Mouse (Mus musculus) neural tube, embryonic 11.5 days (tissue): ENCODE data around the gene Hoxa9. TPM values are rescaled to one million over a fixed set of nuclear protein-coding genes. Genes with fewer than 3 reads are reported as not detected.

Experiments used
- ATAC-seq: fragments of 200-750 bp; cut with Nextera tagmentation; 2 replicates; pipeline ENCODE4 v1.8.0; 2017; ENCODE audit warnings: moderate number of reproducible peaks, mild to moderate bottlenecking, moderate TSS enrichment, moderate library complexity; ENCODE audit not compliant: insufficient read depth, low FRiP score, low TSS enrichment
- DNase-seq: peaks from one replicate; pipeline ENCODE4 v3.0.0-alpha.2; 2015; ENCODE audit warnings: low spot score
- H3K27ac ChIP-seq: fragments of 300-500 bp; sonication (generic); 2 replicates; pipeline ENCODE4 v1.5.1; 2014; ENCODE audit warnings: low read depth, mild to moderate bottlenecking, low read length
- H3K27me3 ChIP-seq: fragments of 300-500 bp; sonication (generic); 2 replicates; pipeline ENCODE4 v1.6.1; 2014; ENCODE audit warnings: mild to moderate bottlenecking, low read length, mixed read lengths; ENCODE audit not compliant: control insufficient read depth, insufficient read depth
- H3K36me3 ChIP-seq: fragments of 300-500 bp; sonication (generic); 2 replicates; pipeline ENCODE4 v1.6.1; 2014; ENCODE audit warnings: mild to moderate bottlenecking, low read length, moderate library complexity, mixed read lengths; ENCODE audit not compliant: control insufficient read depth, insufficient read depth
- H3K4me1 ChIP-seq: fragments of 300-500 bp; sonication (generic); 2 replicates; pipeline ENCODE4 v1.6.1; 2014; ENCODE audit warnings: low read length, mixed read lengths; ENCODE audit not compliant: control insufficient read depth, insufficient read depth
- H3K4me2 ChIP-seq: fragments of 300-500 bp; sonication (generic); 2 replicates; pipeline ENCODE4 v1.6.1; 2014; ENCODE audit warnings: low read depth, mild to moderate bottlenecking, moderate library complexity
- H3K4me3 ChIP-seq: fragments of 300-500 bp; sonication (generic); 2 replicates; pipeline ENCODE4 v1.5.1; 2014; ENCODE audit warnings: low read depth, low read length
- H3K9ac ChIP-seq: fragments of 300-500 bp; sonication (generic); 2 replicates; pipeline ENCODE4 v1.6.1; 2014; ENCODE audit warnings: mild to moderate bottlenecking, low read length
- H3K9me3 ChIP-seq: fragments of 300-500 bp; sonication (generic); 2 replicates; pipeline ENCODE4 v1.6.1; 2016; ENCODE audit warnings: low read length; ENCODE audit not compliant: control insufficient read depth
- WGBS: fragments of 180-500 bp; shearing (Covaris S2); extraction: QIAGEN DNeasy Blood & Tissue Kit; methylation state at CpG from one replicate; pipeline ENCODE4 v1.1.7; 2014; 5-methylcytosine and 5-hydroxymethylcytosine counted together
- polyA plus RNA-seq: library from polyadenylated mRNA; unstranded; fragments of >200 nt; fragmentation: Nextera tagmentation; extraction: Ambion mirVana; gene quantifications from 2 replicates; pipeline ENCODE4 v1.2.1, GENCODE M21; 2014

Hoxa9 gene
- polyA plus RNA-seq, 1 experiment from 2014 or later, result 98.8 TPM

DNA sequence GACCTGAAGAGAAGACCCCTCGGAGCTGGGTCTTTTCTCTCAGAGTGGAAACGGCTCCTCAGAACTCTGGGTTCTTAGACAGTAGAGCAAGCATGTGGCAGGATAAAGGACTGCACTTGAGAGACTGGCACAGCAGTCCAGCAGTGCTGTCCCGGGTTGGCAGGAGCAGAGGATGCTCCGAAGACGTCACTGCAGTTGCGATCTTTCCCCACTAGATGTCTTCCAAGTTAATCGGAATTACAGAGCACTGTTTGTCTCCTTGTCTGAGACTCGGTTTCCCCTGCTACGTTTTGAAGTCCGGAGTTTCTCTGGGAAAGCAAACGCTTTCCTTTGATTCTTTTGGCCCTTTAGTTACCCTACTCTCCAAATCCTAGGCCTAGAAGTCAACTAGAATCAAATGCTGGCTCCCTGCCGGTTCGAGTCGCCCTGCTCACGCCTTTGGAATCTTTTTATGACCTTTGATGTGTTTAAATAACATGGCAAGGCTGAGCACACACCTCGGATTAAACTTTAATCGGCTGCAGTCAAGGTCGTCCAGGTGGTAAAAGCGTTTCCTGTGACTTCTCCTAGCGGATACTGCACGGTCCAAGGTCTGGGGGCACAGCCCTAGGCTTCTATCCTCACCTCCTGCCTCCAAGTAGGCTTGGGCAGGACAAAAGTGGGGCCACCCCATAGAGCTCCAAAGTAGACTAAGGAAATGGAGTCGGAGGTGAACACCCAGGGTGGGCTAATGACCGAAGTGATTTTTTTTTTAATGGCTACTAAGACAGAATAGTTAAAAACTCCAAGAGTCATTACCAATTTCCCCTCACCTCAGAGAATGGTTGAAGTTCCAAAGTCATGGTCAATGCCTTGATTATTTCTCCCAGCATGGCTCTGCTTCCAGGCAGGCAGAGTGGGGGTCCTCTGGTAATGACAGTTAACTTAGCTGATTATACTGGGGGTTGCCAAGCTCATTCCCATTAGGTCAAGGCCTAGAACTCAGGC lies 39.9 kb upstream of the Hoxa9 start:
- DNase-seq, result peak; percentile 72
- Histone ChIP-seq H3K27me3 (peaks cover 96% of the 10 kb centered on the region), H3K9ac (no peak overlapping the region), H3K9me3 (no peaks in the 10 kb centered on the region), H3K4me2 (no peak overlapping the region), H3K27ac (no peak overlapping the region), H3K36me3 (no peaks in the 10 kb centered on the region), H3K4me3 (no peak overlapping the region), H3K4me1 (no peaks in the 10 kb centered on the region)
- ATAC-seq, result no peak
- WGBS, result 2% methylated on average over 23 of the region's 23 CpGs

DNA sequence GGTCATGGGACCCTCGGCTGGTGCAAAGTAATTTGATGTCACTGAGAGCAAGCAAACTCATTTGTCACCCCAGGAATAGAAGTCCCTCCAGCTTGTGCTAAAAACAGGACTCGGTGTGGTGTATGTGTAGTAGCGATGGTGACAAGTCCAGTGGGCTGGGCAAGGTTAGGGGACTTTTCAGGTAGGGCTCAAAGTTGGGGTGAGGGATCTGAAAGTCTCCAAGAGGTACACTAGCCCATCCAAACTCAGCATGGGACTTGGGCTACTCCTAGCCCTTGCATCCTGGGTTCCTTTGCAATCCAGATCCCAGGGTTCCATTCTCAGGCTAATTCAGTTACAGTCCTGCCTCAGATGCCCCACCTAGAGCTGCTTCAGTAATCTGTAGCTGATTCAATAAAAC lies 37.9 kb upstream of the Hoxa9 start:
- H3K4me2 ChIP-seq, result no peak overlapping the region
- DNase-seq (no peak), ATAC-seq (no peak)
- no peaks in the 10 kb centered on the region for H3K4me1 ChIP-seq
- H3K9me3 ChIP-seq, result no peaks in the 10 kb centered on the region
- H3K9ac ChIP-seq, result no peak overlapping the region
- 4% methylated on average over 3 of the region's 3 CpGs for WGBS
- no peak overlapping the region for H3K27ac ChIP-seq
- no peak overlapping the region for H3K4me3 ChIP-seq
- no peaks in the 10 kb centered on the region for H3K36me3 ChIP-seq
- peaks cover 96% of the 10 kb centered on the region for H3K27me3 ChIP-seq

DNA sequence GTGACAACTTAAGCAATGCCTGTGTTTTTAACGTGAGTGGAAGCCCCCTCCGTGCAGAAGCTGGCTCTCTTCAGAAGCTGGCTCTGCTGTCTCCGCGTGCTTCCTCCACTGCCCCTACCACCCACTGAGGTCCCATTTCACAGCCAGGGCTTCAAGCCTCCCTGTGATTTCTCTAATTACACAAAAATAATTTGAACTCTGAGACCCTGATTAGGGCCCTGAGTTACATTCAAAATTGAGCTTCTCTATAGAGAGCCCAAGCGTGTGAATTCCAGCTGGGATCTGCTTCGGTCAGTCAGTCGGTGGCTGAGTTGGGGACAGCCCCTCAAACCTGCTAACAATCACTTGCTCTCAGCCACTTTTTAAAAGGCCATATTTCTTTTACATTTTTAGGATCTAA lies 37.5 kb upstream of the Hoxa9 start:
- Histone ChIP-seq H3K4me2 (no peak overlapping the region), H3K4me3 (no peak overlapping the region), H3K27ac (no peak overlapping the region), H3K9ac (no peak overlapping the region), H3K9me3 (no peaks in the 10 kb centered on the region), H3K27me3 (peaks cover 96% of the 10 kb centered on the region), H3K36me3 (no peaks in the 10 kb centered on the region), H3K4me1 (no peaks in the 10 kb centered on the region)
- under 1% methylated on average over 7 of the region's 7 CpGs for WGBS
- ATAC-seq (no peak), DNase-seq (no peak)

DNA sequence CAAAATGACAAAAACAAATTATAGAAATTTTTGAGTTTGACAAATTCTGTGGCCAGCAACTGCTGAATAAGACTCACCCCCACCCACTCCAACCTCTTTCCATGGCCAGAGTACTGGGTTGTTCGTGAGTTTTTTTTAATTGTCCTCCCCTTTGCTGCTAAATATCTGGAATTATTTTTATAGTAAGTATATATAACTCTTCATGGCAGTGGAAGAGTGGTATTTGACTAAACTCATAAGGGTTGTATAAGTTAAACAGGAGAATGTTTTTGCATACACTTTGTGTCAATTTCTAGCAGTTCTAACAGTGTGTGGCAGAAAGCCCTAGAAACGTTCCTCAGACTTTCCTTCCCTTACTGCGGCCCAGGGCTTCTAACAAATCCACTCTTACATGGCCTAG lies 36.8 kb upstream of the Hoxa9 start:
- Histone ChIP-seq H3K9ac (no peak overlapping the region), H3K4me2 (no peak overlapping the region), H3K36me3 (no peaks in the 10 kb centered on the region), H3K27me3 (peaks cover 96% of the 10 kb centered on the region), H3K27ac (no peak overlapping the region), H3K4me3 (no peak overlapping the region), H3K4me1 (no peaks in the 10 kb centered on the region), H3K9me3 (no peaks in the 10 kb centered on the region)
- 4% methylated on average over 3 of the region's 3 CpGs for WGBS
- DNase-seq, result no peak
- no peak for ATAC-seq

DNA sequence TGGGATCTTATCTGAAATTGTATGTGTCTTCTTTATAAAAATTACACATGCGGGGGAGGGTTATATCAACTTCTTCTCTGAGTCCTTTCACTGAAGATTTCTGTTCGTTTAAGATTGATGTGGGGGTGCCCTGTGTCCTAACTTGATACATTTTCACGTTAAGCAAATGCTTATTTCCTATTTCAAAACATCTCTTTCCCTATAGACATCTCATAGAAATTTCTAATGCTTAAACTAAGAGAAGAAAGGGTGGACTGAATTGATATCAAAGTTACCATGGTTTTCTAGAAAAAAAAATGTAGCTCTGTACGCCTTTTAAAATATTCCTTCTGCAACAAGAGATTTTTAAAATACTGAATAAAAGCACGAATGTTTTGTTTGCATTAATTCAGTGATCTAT lies 36.3 kb upstream of the Hoxa9 start:
- Histone ChIP-seq H3K4me3 (no peak overlapping the region), H3K4me1 (no peaks in the 10 kb centered on the region), H3K4me2 (no peak overlapping the region), H3K9ac (no peak overlapping the region), H3K27me3 (peaks cover 96% of the 10 kb centered on the region), H3K36me3 (no peaks in the 10 kb centered on the region), H3K27ac (no peak overlapping the region), H3K9me3 (no peaks in the 10 kb centered on the region)
- 13% methylated on average over 5 of the region's 5 CpGs for WGBS
- no peak for ATAC-seq
- no peak for DNase-seq

DNA sequence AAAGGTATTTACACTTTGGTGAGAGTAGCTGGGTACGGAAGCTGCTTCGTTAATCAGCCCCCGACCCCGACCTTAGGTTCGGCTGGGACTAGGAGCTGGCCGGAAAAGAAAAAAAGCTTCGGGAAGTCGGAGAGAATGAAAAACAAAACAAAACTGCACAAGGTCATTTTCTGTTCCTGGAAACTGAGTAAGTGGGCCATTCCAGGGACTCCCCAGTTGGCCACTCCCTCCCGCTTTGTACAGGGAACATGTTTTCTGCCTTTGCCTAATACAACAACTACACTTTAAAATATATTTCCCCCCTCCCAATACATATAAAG lies 35.7 kb upstream of the Hoxa9 start:
- DNase-seq (no peak), ATAC-seq (no peak)
- H3K36me3 ChIP-seq, result no peaks in the 10 kb centered on the region
- no peak overlapping the region for H3K27ac ChIP-seq
- H3K27me3 ChIP-seq, result peaks cover 97% of the 10 kb centered on the region
- H3K9me3 ChIP-seq, result no peaks in the 10 kb centered on the region
- WGBS, result under 1% methylated on average over 9 of the region's 9 CpGs
- no peak overlapping the region for H3K9ac ChIP-seq
- no peak overlapping the region for H3K4me3 ChIP-seq
- H3K4me2 ChIP-seq, result no peak overlapping the region
- no peaks in the 10 kb centered on the region for H3K4me1 ChIP-seq

DNA sequence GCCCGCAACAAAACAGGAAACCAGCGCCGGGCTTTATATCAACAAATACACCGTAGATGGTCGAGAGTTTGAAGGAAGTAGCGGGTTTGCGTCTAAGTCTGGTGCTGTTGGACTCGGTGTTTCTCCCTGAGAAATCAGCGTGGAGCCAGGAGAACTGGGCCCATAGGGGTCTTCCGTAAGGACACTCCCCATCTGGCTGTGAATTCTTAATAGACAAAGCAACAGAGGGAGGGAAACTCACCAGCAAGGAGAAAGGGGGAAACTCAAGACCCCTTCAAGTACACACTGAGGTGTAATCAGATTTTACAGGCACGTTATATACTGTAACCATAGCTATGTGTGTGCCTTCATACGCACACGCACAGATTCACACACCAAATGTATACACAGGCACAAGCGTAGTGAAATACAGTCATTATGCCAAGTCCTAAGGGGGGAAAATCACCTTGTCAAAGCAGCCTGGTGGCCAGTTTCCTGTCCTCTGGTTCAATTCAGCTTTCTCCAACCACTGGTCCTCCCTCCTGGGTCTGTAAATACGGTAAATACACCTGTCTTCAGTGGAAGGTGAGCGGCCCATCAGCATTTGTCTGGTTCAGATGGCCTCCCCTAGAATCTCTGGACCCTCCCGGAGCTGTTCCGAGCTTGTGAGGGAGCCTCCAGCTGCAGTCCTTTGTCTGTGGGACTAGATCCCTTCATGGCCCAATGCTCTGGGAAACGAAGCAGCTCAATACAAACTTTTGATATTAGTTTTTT lies 35.2 kb upstream of the Hoxa9 start:
- no peak overlapping the region for H3K4me2 ChIP-seq
- H3K4me1 ChIP-seq, result no peaks in the 10 kb centered on the region
- no peaks in the 10 kb centered on the region for H3K36me3 ChIP-seq
- ATAC-seq (no peak), DNase-seq (peak; percentile 58)
- 1% methylated on average over 19 of the region's 19 CpGs for WGBS
- no peak overlapping the region for H3K9ac ChIP-seq
- peaks cover 97% of the 10 kb centered on the region for H3K27me3 ChIP-seq
- H3K4me3 ChIP-seq, result no peak overlapping the region
- no peaks in the 10 kb centered on the region for H3K9me3 ChIP-seq
- no peak overlapping the region for H3K27ac ChIP-seq

DNA sequence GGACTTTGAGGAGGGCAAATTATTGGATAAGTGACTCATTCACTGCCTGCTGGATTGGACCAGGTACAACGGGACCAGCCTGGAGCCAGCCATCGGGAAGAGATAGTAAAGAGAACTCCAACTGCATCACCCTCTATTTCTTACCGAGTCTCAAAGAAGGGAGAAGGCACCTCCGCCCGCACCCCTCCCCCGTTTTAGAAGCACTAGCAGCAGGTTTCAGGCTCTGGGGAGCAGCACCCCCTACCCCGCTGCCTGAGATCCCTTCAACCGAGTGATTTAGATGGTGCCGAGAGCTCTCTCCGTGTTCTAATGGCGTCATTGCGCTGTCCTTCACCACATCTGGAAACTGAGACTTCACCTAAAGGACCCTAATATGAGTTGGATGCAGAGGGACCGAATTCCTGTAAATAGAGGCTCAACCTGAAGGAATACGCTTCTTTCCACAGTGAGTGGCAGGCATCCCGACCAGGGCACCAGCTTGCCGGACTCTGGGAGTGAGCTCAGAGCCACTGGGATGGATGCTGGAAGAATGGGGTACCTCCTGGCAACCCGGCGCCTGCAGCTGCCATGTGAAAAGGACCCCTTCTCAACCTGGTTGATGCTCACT lies 34.5 kb upstream of the Hoxa9 start:
- ATAC-seq (no peak), DNase-seq (peak; percentile 24)
- WGBS, result under 1% methylated on average over 18 of the region's 18 CpGs
- Histone ChIP-seq H3K9ac (no peak overlapping the region), H3K4me3 (no peak overlapping the region), H3K4me2 (no peak overlapping the region), H3K36me3 (no peaks in the 10 kb centered on the region), H3K9me3 (no peaks in the 10 kb centered on the region), H3K27me3 (peaks cover 97% of the 10 kb centered on the region), H3K4me1 (peaks cover 6% of the 10 kb centered on the region), H3K27ac (no peak overlapping the region)
